Mouse (Mus musculus) midbrain, embryonic 10.5 days (tissue): Measurements from ENCODE around the gene Gzmg. TPM values are rescaled to one million over a fixed set of nuclear protein-coding genes. Genes with fewer than 3 reads are reported as not detected.
"Not testable (repeated sequence)": the region's sequence is repeated elsewhere in the genome, so short reads cannot be mapped to it uniquely, and the experiment has no call there.

ENCODE experiments used
- DNase-seq: peaks from one replicate; pipeline ENCODE4 v3.0.0-alpha.2; 2017; ENCODE audit warnings: low spot score
- H3K27ac ChIP-seq: fragments of 300-500 bp; sonication (generic); replicated peaks from 2 replicates; pipeline ENCODE4 v1.5.1; 2016; ENCODE audit warnings: mild to moderate bottlenecking
- H3K27me3 ChIP-seq: fragments of 300-500 bp; sonication (generic); 2 replicates; pipeline ENCODE4 v1.6.1; 2016; ENCODE audit warnings: low read depth, mild to moderate bottlenecking; ENCODE audit not compliant: poor library complexity, severe bottlenecking
- H3K36me3 ChIP-seq: fragments of 300-500 bp; sonication (generic); 2 replicates; pipeline ENCODE4 v1.6.1; 2016; ENCODE audit warnings: mild to moderate bottlenecking, moderate library complexity
- H3K4me1 ChIP-seq: fragments of 300-500 bp; sonication (generic); 2 replicates; pipeline ENCODE4 v1.6.1; 2016
- H3K4me3 ChIP-seq: fragments of 300-500 bp; sonication (generic); 2 replicates; pipeline ENCODE4 v1.5.1; 2016; ENCODE audit warnings: mild to moderate bottlenecking, moderate library complexity
- H3K9me3 ChIP-seq: fragments of 300-500 bp; sonication (generic); replicated peaks from 2 replicates; pipeline ENCODE4 v1.6.1; 2016; ENCODE audit warnings: mild to moderate bottlenecking
- WGBS: fragments of 180-500 bp; shearing (Covaris S2); methylation state at CpG from one replicate; pipeline ENCODE4 v1.1.7; 2016; 5-methylcytosine and 5-hydroxymethylcytosine counted together
- polyA plus RNA-seq: library from polyadenylated mRNA; unstranded; fragments of >200 nt; fragmentation: Nextera tagmentation; extraction: Ambion mirVana; gene quantifications from 2 replicates; pipeline ENCODE4 v1.2.1, GENCODE M21; 2016

The Gzmg gene
- polyA plus RNA-seq, 1 experiment from 2014 or later = not detected

- DNase-seq, H3K4me3 ChIP-seq, H3K9me3 ChIP-seq, H3K27me3 ChIP-seq, H3K4me1 ChIP-seq, H3K27ac ChIP-seq, H3K36me3 ChIP-seq: not testable (repeated sequence)
- 88% methylated on average over 2 of the region's 2 CpGs for WGBS
Measured at GRCm38 (mm10) chr14:56132508-56132907, 26.9 kb downstream of the Gzmg start, which contains the start of gene Gzmd. Gzmd (minus strand) TSS chr14:56132608.

GRCm38 (mm10) chr14:56128341-56128740 lies 31.0 kb downstream of the Gzmg start:
- Histone ChIP-seq H3K4me1 (no peaks in the 10 kb centered on the region), H3K27ac (no peak overlapping the region), H3K36me3 (no peaks in the 10 kb centered on the region), H3K4me3 (no peak overlapping the region), H3K27me3 (no peaks in the 10 kb centered on the region), H3K9me3 (no peaks in the 10 kb centered on the region)
- DNase-seq = no peak
- WGBS = 50% methylated on average over 3 of the region's 3 CpGs

- Histone ChIP-seq H3K27ac (no peak overlapping the region), H3K4me3 (no peak overlapping the region), H3K9me3 (no peaks in the 10 kb centered on the region), H3K4me1 (no peaks in the 10 kb centered on the region), H3K27me3 (no peaks in the 10 kb centered on the region), H3K36me3 (no peaks in the 10 kb centered on the region)
- 81% methylated on average over 3 of the region's 3 CpGs for WGBS
- no peak for DNase-seq
Measured at GRCm38 (mm10) chr14:56123516-56123915, 35.9 kb downstream of the Gzmg start.

- Histone ChIP-seq H3K27me3 (no peaks in the 10 kb centered on the region), H3K27ac (no peak within 1 kb of the TSS), H3K4me3 (no peak within 1 kb of the TSS), H3K36me3 (no peaks in the 10 kb centered on the region), H3K9me3 (no peaks in the 10 kb centered on the region), H3K4me1 (no peaks in the 10 kb centered on the region)
- no peak for DNase-seq
Measured at GRCm38 (mm10) chr14:56120525-56120924, 38.9 kb downstream of the Gzmg start, which contains the start of gene Gzme. Gzme (minus strand) TSS chr14:56120625.

GRCm38 (mm10) chr14:56115531-56116310 lies 43.7 kb downstream of the Gzmg start:
- not testable (repeated sequence) for DNase-seq, H3K27me3 ChIP-seq, H3K4me1 ChIP-seq, H3K4me3 ChIP-seq, H3K36me3 ChIP-seq, H3K9me3 ChIP-seq, H3K27ac ChIP-seq
- 93% methylated on average over 33 of the region's 33 CpGs for WGBS

Other genes starting within 250 kb of the Gzmg start
- gene Cma1, start 214.9 kb downstream of the Gzmg start, polyA plus RNA-seq = not detected in 2 replicates
- not detected in 2 replicates for gene Cma2, start 208.6 kb downstream of the Gzmg start, polyA plus RNA-seq
- not detected in 2 replicates for gene Mcpt1, start 141.6 kb downstream of the Gzmg start, polyA plus RNA-seq
- not detected in 2 replicates for gene Mcpt9, start 129.1 kb downstream of the Gzmg start, polyA plus RNA-seq
- not detected in 2 replicates for gene Mcpt2, start 117.5 kb downstream of the Gzmg start, polyA plus RNA-seq
- gene Mcpt4, start 97.3 kb downstream of the Gzmg start, polyA plus RNA-seq = not detected in 2 replicates
- gene Mcpt8, start 74.3 kb downstream of the Gzmg start, polyA plus RNA-seq = not detected in 2 replicates
- gene Ctsg, start 57.0 kb downstream of the Gzmg start, polyA plus RNA-seq = not detected in 2 replicates
- not detected in 2 replicates for gene Gzme, start 39.0 kb downstream of the Gzmg start, polyA plus RNA-seq
- not detected in 2 replicates for gene Gzmd, start 27.0 kb downstream of the Gzmg start, polyA plus RNA-seq
- gene Gzmn, start 15.0 kb upstream of the Gzmg start, polyA plus RNA-seq = not detected in 2 replicates
- gene Gzmf, start 51.8 kb upstream of the Gzmg start, polyA plus RNA-seq = not detected in 2 replicates
- gene Gzmc, start 75.1 kb upstream of the Gzmg start, polyA plus RNA-seq = not detected in 2 replicates
- not detected in 2 replicates for gene Gzmb, start 102.7 kb upstream of the Gzmg start, polyA plus RNA-seq
- gene Atp12a, start 205.5 kb upstream of the Gzmg start, polyA plus RNA-seq = not detected in 2 replicates
- 1.9 and 2.1 TPM in 2 replicates for gene Rnf17, start 243.0 kb upstream of the Gzmg start, polyA plus RNA-seq